Mouse (Mus musculus): ENCODE measurements around the gene Gnai2.

GRCm38 (mm10) chr9:107582509-107583062 lies 52.6 kb downstream of the Gnai2 start:
- TF ChIP-seq CTCF (IDR thresholded peaks at IDR 0.05; ENCODE audit: low read depth) (no peak), EP300 (IDR thresholded peaks at IDR 0.05; ENCODE audit: low read depth) (no peak)
